Mouse (Mus musculus) neural tube, embryonic 14.5 days (tissue): Measurements from ENCODE around the gene Satb2. TPM values are rescaled to one million over a fixed set of nuclear protein-coding genes. Genes with fewer than 3 reads are reported as not detected.

Experiments used
- ATAC-seq: fragments of 200-750 bp; cut with Nextera tagmentation; 2 replicates; pipeline ENCODE4 v1.8.0; 2017; ENCODE audit warnings: low read depth, mild to moderate bottlenecking, moderate TSS enrichment, moderate library complexity
- H3K27ac ChIP-seq: fragments of 300-500 bp; sonication (generic); 2 replicates; pipeline ENCODE4 v1.5.1; 2014; ENCODE audit warnings: low read depth, mild to moderate bottlenecking, control low read depth, low read length, moderate library complexity, mixed read lengths
- H3K27me3 ChIP-seq: fragments of 300-500 bp; sonication (generic); 2 replicates; pipeline ENCODE4 v1.6.1; 2014; ENCODE audit warnings: low read length; ENCODE audit not compliant: control insufficient read depth, insufficient read depth
- H3K36me3 ChIP-seq: fragments of 300-500 bp; sonication (generic); 2 replicates; pipeline ENCODE4 v1.6.1; 2014; ENCODE audit warnings: low read length, mixed read lengths; ENCODE audit not compliant: control insufficient read depth, insufficient read depth
- H3K4me1 ChIP-seq: fragments of 300-500 bp; sonication (generic); 2 replicates; pipeline ENCODE4 v1.6.1; 2014; ENCODE audit warnings: low read length; ENCODE audit not compliant: control insufficient read depth, insufficient read depth
- H3K4me2 ChIP-seq: fragments of 300-500 bp; sonication (generic); 2 replicates; pipeline ENCODE4 v1.6.1; 2014; ENCODE audit warnings: mild to moderate bottlenecking, low read depth, low read length, control low read depth
- H3K4me3 ChIP-seq: fragments of 300-500 bp; sonication (generic); 2 replicates; pipeline ENCODE4 v1.5.1; 2014; ENCODE audit warnings: low read depth, low read length, control low read depth, mixed read lengths
- H3K9ac ChIP-seq: fragments of 300-500 bp; sonication (generic); replicated peaks from 2 replicates; pipeline ENCODE4 v1.6.1; 2014; ENCODE audit warnings: low read depth, mild to moderate bottlenecking, control low read depth, low read length, mixed read lengths
- H3K9me3 ChIP-seq: fragments of 300-500 bp; sonication (generic); 2 replicates; pipeline ENCODE4 v1.6.1; 2016; ENCODE audit warnings: low read length; ENCODE audit not compliant: control insufficient read depth
- WGBS: fragments of 180-500 bp; shearing (Covaris S2); extraction: QIAGEN DNeasy Blood & Tissue Kit; methylation state at CpG from one replicate; pipeline ENCODE4 v1.1.7; 2014; 5-methylcytosine and 5-hydroxymethylcytosine counted together
- polyA plus RNA-seq: library from polyadenylated mRNA; unstranded; fragments of >200 nt; fragmentation: Nextera tagmentation; extraction: Ambion mirVana; gene quantifications from 2 replicates; pipeline ENCODE4 v1.2.1, GENCODE M21; 2014

The Satb2 gene
- polyA plus RNA-seq, 1 experiment from 2014 or later = 2.7 TPM

DNA sequence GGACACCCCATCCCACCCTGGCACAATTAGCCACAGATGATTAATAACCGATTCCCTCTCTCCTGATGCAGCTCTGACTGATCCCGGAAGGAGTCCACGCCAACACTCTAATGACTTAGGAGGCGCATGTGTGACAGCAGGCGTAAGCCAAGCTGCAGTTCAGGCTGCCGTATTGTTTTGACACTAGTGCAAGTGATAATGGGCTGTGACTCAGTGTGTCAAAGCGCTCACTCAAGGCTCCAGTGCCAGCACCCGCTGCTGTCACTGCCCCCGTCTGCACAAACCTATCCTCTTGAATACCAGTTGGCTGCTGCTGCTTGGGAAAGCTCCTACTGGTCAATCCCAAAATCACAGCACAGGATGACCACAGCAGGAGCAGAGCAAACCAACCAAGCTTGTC, 49.7 kb downstream of the Satb2 start:
- no peak for ATAC-seq
- Histone ChIP-seq H3K27ac (no peak overlapping the region), H3K4me1 (no peaks in the 10 kb centered on the region), H3K4me2 (no peak overlapping the region), H3K9me3 (no peaks in the 10 kb centered on the region), H3K27me3 (no peaks in the 10 kb centered on the region), H3K9ac (no peak overlapping the region), H3K36me3 (no peaks in the 10 kb centered on the region), H3K4me3 (no peak overlapping the region)
- 76% methylated on average over 9 of the region's 9 CpGs for WGBS

DNA sequence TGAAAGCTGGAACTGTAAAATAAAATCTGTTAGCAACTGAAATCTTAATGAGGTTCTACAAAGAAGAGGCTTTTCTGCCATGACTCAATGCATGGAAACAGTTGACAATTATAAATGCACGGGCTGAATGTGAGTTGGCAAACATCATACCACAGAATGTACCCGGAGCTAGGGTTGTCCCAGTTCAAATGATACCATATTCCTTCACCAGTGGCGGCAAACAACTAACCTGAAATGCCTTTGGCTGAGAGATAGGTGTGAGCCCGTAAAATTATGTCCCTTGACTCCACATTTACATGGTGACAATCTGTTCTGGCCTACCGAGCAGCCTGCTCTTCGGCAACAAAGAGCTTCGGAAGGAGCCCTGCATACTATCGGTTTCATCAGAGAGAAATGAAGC, 58.0 kb downstream of the Satb2 start:
- Histone ChIP-seq H3K9ac (no peak overlapping the region), H3K36me3 (no peaks in the 10 kb centered on the region), H3K4me3 (no peak overlapping the region), H3K4me1 (no peaks in the 10 kb centered on the region), H3K9me3 (no peaks in the 10 kb centered on the region), H3K27ac (no peak overlapping the region), H3K4me2 (no peak overlapping the region), H3K27me3 (no peaks in the 10 kb centered on the region)
- WGBS = 81% methylated on average over 8 of the region's 8 CpGs
- ATAC-seq = no peak

- Histone ChIP-seq H3K4me3 (no peak overlapping the region), H3K4me2 (no peak overlapping the region), H3K9ac (no peak overlapping the region), H3K27ac (no peak overlapping the region), H3K9me3 (no peaks in the 10 kb centered on the region), H3K36me3 (no peaks in the 10 kb centered on the region), H3K4me1 (no peaks in the 10 kb centered on the region), H3K27me3 (no peaks in the 10 kb centered on the region)
- WGBS = 84% methylated on average over 6 of the region's 6 CpGs
- ATAC-seq = no peak
Observed at GRCm38 (mm10) chr1:56914279-56914678, 64.2 kb downstream of the Satb2 start.

- no peak overlapping the region for H3K4me2 ChIP-seq
- 74% methylated on average over 3 of the region's 3 CpGs for WGBS
- no peak overlapping the region for H3K27ac ChIP-seq
Observed at GRCm38 (mm10) chr1:56900706-56901287, 77.7 kb downstream of the Satb2 start.

DNA sequence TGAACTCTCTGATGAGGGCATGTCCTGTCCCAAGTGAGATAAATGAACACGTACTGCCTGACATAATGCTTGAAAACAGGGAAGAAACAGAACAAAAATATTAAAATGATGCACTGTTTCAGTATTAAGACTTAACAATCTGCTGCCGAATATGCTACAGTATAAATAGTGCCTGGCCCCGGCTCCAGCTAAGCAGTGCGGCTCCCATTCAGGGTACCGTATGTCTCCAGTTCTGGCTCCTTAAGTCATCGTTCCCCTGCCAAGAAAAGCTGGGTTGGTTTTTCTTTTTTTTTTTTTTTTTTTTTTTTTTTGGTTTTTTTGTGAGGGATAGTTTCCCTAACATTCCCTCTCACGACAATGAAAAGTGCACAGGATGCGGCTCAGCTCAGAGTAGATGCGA, 78.3 kb downstream of the Satb2 start:
- no peak overlapping the region for H3K4me3 ChIP-seq
- WGBS = 80% methylated on average over 9 of the region's 9 CpGs
- ATAC-seq = no peak

More at GRCm38 (mm10) chr1:56900706-56901287, 77.7 kb downstream of the Satb2 start:
- no peak for ATAC-seq
- no peak overlapping the region for H3K4me3 ChIP-seq
- H3K4me1 ChIP-seq = no peaks in the 10 kb centered on the region
- H3K27me3 ChIP-seq = no peaks in the 10 kb centered on the region
- no peaks in the 10 kb centered on the region for H3K36me3 ChIP-seq
- no peak overlapping the region for H3K9ac ChIP-seq
- H3K9me3 ChIP-seq = no peaks in the 10 kb centered on the region

GRCm38 (mm10) chr1:56898606-56899396, 79.6 kb downstream of the Satb2 start:
- ATAC-seq = peak; percentile 73
- no peaks in the 10 kb centered on the region for H3K4me1 ChIP-seq
- H3K9me3 ChIP-seq = no peaks in the 10 kb centered on the region
- peak overlapping the region; percentile 1; the same call in 1 of the 2 replicates for H3K9ac ChIP-seq
- H3K4me2 ChIP-seq = peak overlapping the region; percentile 12; the same call in 1 of the 2 replicates
- H3K36me3 ChIP-seq = no peaks in the 10 kb centered on the region
- H3K4me3 ChIP-seq = no peak overlapping the region
- 29% methylated on average over 13 of the region's 13 CpGs for WGBS
- H3K27me3 ChIP-seq = no peaks in the 10 kb centered on the region
- H3K27ac ChIP-seq = no peak overlapping the region

More for the DNA sequence above, 78.3 kb downstream of the Satb2 start:
- Histone ChIP-seq H3K27ac (no peak overlapping the region), H3K9me3 (no peaks in the 10 kb centered on the region), H3K9ac (no peak overlapping the region), H3K27me3 (no peaks in the 10 kb centered on the region), H3K4me1 (no peaks in the 10 kb centered on the region), H3K4me2 (no peak overlapping the region), H3K36me3 (no peaks in the 10 kb centered on the region)

DNA sequence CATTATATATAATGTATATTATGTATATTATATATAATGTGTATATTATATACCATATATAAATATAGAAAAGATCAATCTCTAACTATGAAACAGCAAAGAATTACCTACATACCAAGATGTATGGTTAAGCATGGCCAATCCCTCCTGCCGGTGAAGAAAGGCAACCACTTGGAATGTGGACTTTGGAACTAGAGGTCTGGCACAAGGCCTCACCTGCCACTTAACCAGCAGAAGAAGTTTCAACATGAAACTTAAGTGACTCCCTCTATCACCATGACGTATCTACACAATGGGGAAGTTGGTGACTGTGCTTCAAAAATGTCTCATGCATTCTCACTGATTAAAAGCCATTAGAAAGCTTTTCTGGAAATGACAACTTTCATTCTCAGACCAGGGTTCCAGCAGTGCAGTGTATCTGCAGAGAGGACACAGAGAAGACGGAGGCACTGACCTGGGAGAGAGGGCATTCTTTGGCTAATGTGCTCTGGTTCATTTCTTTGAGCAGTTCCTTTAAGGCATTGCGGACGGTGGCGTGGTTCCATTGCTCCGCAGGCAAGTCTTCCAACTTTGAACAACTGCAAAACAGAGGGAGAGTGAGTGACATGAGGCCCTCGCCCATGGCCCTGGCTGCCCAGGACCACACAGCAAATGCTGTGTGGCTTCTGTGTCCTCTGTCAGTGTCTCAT, 80.8 kb downstream of the Satb2 start:
- no peak overlapping the region for H3K4me2 ChIP-seq
- no peaks in the 10 kb centered on the region for H3K27me3 ChIP-seq
- H3K27ac ChIP-seq = no peak overlapping the region
- no peak for ATAC-seq
- H3K9ac ChIP-seq = no peak overlapping the region
- H3K36me3 ChIP-seq = no peaks in the 10 kb centered on the region
- no peaks in the 10 kb centered on the region for H3K9me3 ChIP-seq
- no peak overlapping the region for H3K4me3 ChIP-seq
- no peaks in the 10 kb centered on the region for H3K4me1 ChIP-seq
- 89% methylated on average over 8 of the region's 8 CpGs for WGBS

DNA sequence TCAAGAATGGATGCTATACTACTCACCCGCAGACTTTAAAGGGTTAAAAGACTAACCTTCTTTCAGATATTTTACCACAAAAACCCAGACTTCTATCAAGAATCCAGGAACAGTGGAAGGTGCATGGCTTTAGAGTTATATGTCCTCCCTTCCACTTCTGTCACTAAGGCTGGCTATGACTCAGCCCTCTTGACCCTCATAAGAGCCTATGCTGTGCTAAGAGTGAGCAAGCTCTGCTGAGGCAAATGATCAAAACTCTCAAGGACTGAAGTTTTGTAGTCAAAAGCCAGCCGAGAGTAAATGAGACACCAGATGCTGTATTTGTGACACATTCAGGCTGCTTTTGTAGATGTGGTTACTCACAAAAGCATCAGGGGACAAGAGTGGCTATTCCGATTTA, 81.8 kb downstream of the Satb2 start:
- no peak for ATAC-seq

GRCm38 (mm10) chr1:56892766-56893165, 85.7 kb downstream of the Satb2 start:
- no peak overlapping the region for H3K4me2 ChIP-seq
- H3K27ac ChIP-seq = no peak overlapping the region
- H3K36me3 ChIP-seq = no peaks in the 10 kb centered on the region
- H3K9ac ChIP-seq = no peak overlapping the region
- no peaks in the 10 kb centered on the region for H3K4me1 ChIP-seq
- H3K27me3 ChIP-seq = no peaks in the 10 kb centered on the region
- H3K4me3 ChIP-seq = no peak overlapping the region
- 89% methylated on average over 5 of the region's 5 CpGs for WGBS
- H3K9me3 ChIP-seq = no peaks in the 10 kb centered on the region
- no peak for ATAC-seq

More for the DNA sequence above, 81.8 kb downstream of the Satb2 start:
- Histone ChIP-seq H3K27me3 (no peaks in the 10 kb centered on the region), H3K9me3 (no peaks in the 10 kb centered on the region), H3K4me2 (no peak overlapping the region), H3K4me3 (no peak overlapping the region), H3K4me1 (no peaks in the 10 kb centered on the region), H3K27ac (no peak overlapping the region), H3K9ac (no peak overlapping the region), H3K36me3 (no peaks in the 10 kb centered on the region)
- 88% methylated on average over 3 of the region's 3 CpGs for WGBS
